ENCODE assay signal across 14 mouse cellular contexts in the genomic region with DNA sequence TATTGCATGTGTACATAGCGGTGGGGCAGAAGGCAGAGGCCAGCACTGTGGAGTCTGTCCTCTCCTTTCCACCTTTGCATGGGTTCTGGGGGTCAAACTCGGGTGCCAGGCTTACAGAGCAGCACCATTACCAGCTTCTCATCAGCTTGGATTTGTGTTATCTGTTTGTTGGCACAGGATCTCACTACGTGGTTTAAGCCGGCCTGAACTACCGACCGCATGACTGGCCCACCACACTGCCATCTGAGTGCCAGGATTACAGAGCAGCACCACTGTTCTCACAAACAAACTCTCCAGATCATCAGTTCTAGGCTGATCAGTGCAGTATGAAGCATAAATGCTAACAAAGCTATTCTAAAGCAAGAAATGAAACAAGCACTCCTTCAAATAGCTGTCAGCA.
"Had no signal": no experiment of that assay in that cellular context is flagged by ENCODE, and none has a peak within 500 bp of the region (broad histone marks: within the 10 kb centered on the region; RNA-seq: fewer than 3 reads in every experiment).

No protein-coding gene starts in this region.

- H3K4me2 ChIP-seq: limb, embryonic 15.5 days; liver, embryonic 15.5 days; lung, embryonic 15.5 days; midbrain, embryonic 13.5 days; neural tube, embryonic 15.5 days had no signal

- H3K27ac ChIP-seq: limb, embryonic 15.5 days; liver, embryonic 15.5 days; lung, embryonic 15.5 days; macrophage; midbrain, embryonic 13.5 days; neural tube, embryonic 15.5 days had no signal

- H3K9ac ChIP-seq: limb, embryonic 15.5 days; liver, embryonic 15.5 days; lung, embryonic 15.5 days; midbrain, embryonic 13.5 days; neural tube, embryonic 15.5 days had no signal

- DNase-seq: kidney, adult 18-20 months; kidney, postnatal 10 days; layer of hippocampus, adult 9-11 months; layer of hippocampus, postnatal 36 days; lung, postnatal 14 days; thymus, adult 18-20 months; thymus, postnatal 14 days had no signal

- H3K27me3 ChIP-seq: limb, embryonic 15.5 days; liver, embryonic 15.5 days; lung, embryonic 15.5 days; midbrain, embryonic 13.5 days; neural tube, embryonic 15.5 days had no signal

- H3K9me3 ChIP-seq: limb, embryonic 15.5 days; liver, embryonic 15.5 days; lung, embryonic 15.5 days; midbrain, embryonic 13.5 days; neural tube, embryonic 15.5 days had no signal

- H3K4me3 ChIP-seq: limb, embryonic 15.5 days; liver, embryonic 15.5 days; lung, embryonic 15.5 days; midbrain, embryonic 13.5 days; myocyte; neural tube, embryonic 15.5 days had no signal

- ATAC-seq: midbrain, embryonic 13.5 days had no signal

- H3K4me1 ChIP-seq: limb, embryonic 15.5 days; lung, embryonic 15.5 days; midbrain, embryonic 13.5 days; neural tube, embryonic 15.5 days had no signal
